Mouse (Mus musculus) layer of hippocampus, adult 9-10 months (tissue): ENCODE data around the gene Btbd9.
"Not testable (repeated sequence)": the region's sequence is repeated elsewhere in the genome, so short reads cannot be mapped to it uniquely, and the experiment has no call there.

ENCODE experiments used
- DNase-seq: peaks from one replicate; pipeline ENCODE4 v3.0.0; 2022; ENCODE audit warnings: low spot score

The Btbd9 gene

GRCm38 (mm10) chr17:30512531-30512930, 63.8 kb downstream of the Btbd9 start:
- no peak for DNase-seq

GRCm38 (mm10) chr17:30512007-30512406, 64.3 kb downstream of the Btbd9 start:
- DNase-seq, result no peak

- DNase-seq, result no peak
Observed at GRCm38 (mm10) chr17:30511399-30511798, 64.9 kb downstream of the Btbd9 start.

- no peak for DNase-seq
Observed at GRCm38 (mm10) chr17:30510171-30510570, 66.1 kb downstream of the Btbd9 start.

GRCm38 (mm10) chr17:30509646-30510045, 66.6 kb downstream of the Btbd9 start:
- DNase-seq, result no peak

- DNase-seq, result no peak
Observed at GRCm38 (mm10) chr17:30507636-30508576, 68.4 kb downstream of the Btbd9 start.

GRCm38 (mm10) chr17:30506916-30507315, 69.4 kb downstream of the Btbd9 start:
- no peak for DNase-seq

- DNase-seq, result not testable (repeated sequence)
Observed at GRCm38 (mm10) chr17:30499541-30499940, 76.7 kb downstream of the Btbd9 start.

GRCm38 (mm10) chr17:30498779-30499178, 77.5 kb downstream of the Btbd9 start:
- no peak for DNase-seq

- DNase-seq, result no peak
Observed at GRCm38 (mm10) chr17:30498376-30498719, 77.9 kb downstream of the Btbd9 start.

GRCm38 (mm10) chr17:30497525-30498375, 78.5 kb downstream of the Btbd9 start:
- DNase-seq, result peak; percentile 84

GRCm38 (mm10) chr17:30495567-30495966, 80.7 kb downstream of the Btbd9 start:
- DNase-seq, result no peak

- DNase-seq, result no peak
Observed at GRCm38 (mm10) chr17:30495154-30495553, 81.1 kb downstream of the Btbd9 start.

GRCm38 (mm10) chr17:30493481-30493880, 82.8 kb downstream of the Btbd9 start:
- DNase-seq, result no peak

GRCm38 (mm10) chr17:30492191-30492590, 84.1 kb downstream of the Btbd9 start:
- DNase-seq, result no peak

- DNase-seq, result no peak
Observed at GRCm38 (mm10) chr17:30491601-30492000, 84.7 kb downstream of the Btbd9 start.

GRCm38 (mm10) chr17:30490601-30491000, 85.7 kb downstream of the Btbd9 start:
- DNase-seq, result no peak

GRCm38 (mm10) chr17:30490086-30490485, 86.2 kb downstream of the Btbd9 start:
- DNase-seq, result no peak

GRCm38 (mm10) chr17:30489629-30490028, 86.7 kb downstream of the Btbd9 start:
- DNase-seq, result no peak

GRCm38 (mm10) chr17:30487695-30488094, 88.6 kb downstream of the Btbd9 start:
- no peak for DNase-seq

- DNase-seq, result no peak
Observed at GRCm38 (mm10) chr17:30485067-30485854, 91.0 kb downstream of the Btbd9 start.

- no peak for DNase-seq
Observed at GRCm38 (mm10) chr17:30484446-30485066, 91.7 kb downstream of the Btbd9 start.
